Mouse (Mus musculus) liver, adult 2 months (tissue): ENCODE results near the gene Dsp.

ENCODE experiments used
- CTCF ChIP-seq: fragments of 200-500 bp; IDR thresholded peaks from 2 replicates; pipeline ENCODE4 v1.5.1; 2011; ENCODE audit warnings: low read depth, low read length, control low read depth
- POLR2A ChIP-seq: fragments of 200-500 bp; IDR thresholded peaks from 2 replicates; pipeline ENCODE4 v1.6.1; 2011; ENCODE audit warnings: low read length, control low read depth; ENCODE audit not compliant: insufficient read depth; ENCODE audit errors: extremely low read depth

- no peak for TF ChIP-seq CTCF
- no peak for TF ChIP-seq POLR2A
Observed at GRCm38 (mm10) chr13:38133016-38133528, 18.0 kb upstream of the Dsp start.
